Mouse (Mus musculus): ENCODE data around the gene Catip. TPM values are rescaled to one million over a fixed set of nuclear protein-coding genes. Genes with fewer than 3 reads are reported as not detected.
"Not testable (repeated sequence)": the region's sequence is repeated elsewhere in the genome, so short reads cannot be mapped to it uniquely, and the experiment has no call there.

The Catip gene
- polyA plus RNA-seq, 1 experiment, result 25.9 TPM

GRCm38 (mm10) chr1:74395290-74395689, 33.4 kb downstream of the Catip start:
- Histone ChIP-seq H3K36me3 (ENCODE audit: control insufficient read depth, insufficient read depth, low read length) (no peaks in the 10 kb centered on the region), H3K4me3 (ENCODE audit: control insufficient read depth, low read depth, low read length) (no peak overlapping the region), H3K27me3 (ENCODE audit: control insufficient read depth, insufficient read depth, low read length) (no peaks in the 10 kb centered on the region), H3K27ac (ENCODE audit: control insufficient read depth, insufficient read depth, low read depth, low read length) (no peak overlapping the region), H3K4me1 (ENCODE audit: control insufficient read depth, insufficient read depth, low read length) (peaks cover 12% of the 10 kb centered on the region)
- TF ChIP-seq CTCF (IDR thresholded peaks at IDR 0.05; ENCODE audit: control insufficient read depth, insufficient read depth, insufficient replicate concordance, low read depth, low read length) (no peak), POLR2A (IDR thresholded peaks at IDR 0.05; ENCODE audit: control insufficient read depth, low read depth, low read length) (no peak)

GRCm38 (mm10) chr1:74396456-74397222, 34.7 kb downstream of the Catip start:
- peak overlapping the region; percentile 63 for H3K4me3 ChIP-seq (ENCODE audit: control insufficient read depth, low read depth, low read length)
- H3K27me3 ChIP-seq (ENCODE audit: control insufficient read depth, insufficient read depth, low read length); H3K36me3 ChIP-seq (ENCODE audit: control insufficient read depth, insufficient read depth, low read length): not testable (repeated sequence)
- peaks cover 11% of the 10 kb centered on the region for H3K4me1 ChIP-seq (ENCODE audit: control insufficient read depth, insufficient read depth, low read length)
- peak overlapping the region; percentile 71 for H3K27ac ChIP-seq (ENCODE audit: control insufficient read depth, insufficient read depth, low read depth, low read length)

GRCm38 (mm10) chr1:74397268-74397918, 35.5 kb downstream of the Catip start:
- Histone ChIP-seq H3K4me3 (ENCODE audit: control insufficient read depth, low read depth, low read length) (peak overlapping the region; percentile 63), H3K4me1 (ENCODE audit: control insufficient read depth, insufficient read depth, low read length) (peaks cover 7% of the 10 kb centered on the region), H3K27ac (ENCODE audit: control insufficient read depth, insufficient read depth, low read depth, low read length) (peak overlapping the region; percentile 71), H3K27me3 (ENCODE audit: control insufficient read depth, insufficient read depth, low read length) (no peaks in the 10 kb centered on the region), H3K36me3 (ENCODE audit: control insufficient read depth, insufficient read depth, low read length) (no peaks in the 10 kb centered on the region)
- TF ChIP-seq POLR2A (IDR thresholded peaks at IDR 0.05; ENCODE audit: control insufficient read depth, low read depth, low read length) (no peak; the same call in 1 of the 2 replicates), CTCF (IDR thresholded peaks at IDR 0.05; ENCODE audit: control insufficient read depth, insufficient read depth, insufficient replicate concordance, low read depth, low read length) (peak; percentile 58; the same call in 1 of the 2 replicates)

- Histone ChIP-seq H3K4me3 (ENCODE audit: control insufficient read depth, low read depth, low read length) (peak overlapping the region; percentile 63), H3K4me1 (ENCODE audit: control insufficient read depth, insufficient read depth, low read length) (peaks cover 4% of the 10 kb centered on the region), H3K27ac (ENCODE audit: control insufficient read depth, insufficient read depth, low read depth, low read length) (peak overlapping the region; percentile 27), H3K27me3 (ENCODE audit: control insufficient read depth, insufficient read depth, low read length) (no peaks in the 10 kb centered on the region), H3K36me3 (ENCODE audit: control insufficient read depth, insufficient read depth, low read length) (no peaks in the 10 kb centered on the region)
- 0 out of 2 replicates have a peak, but pooled peaks have one; percentile 31 for TF ChIP-seq POLR2A (IDR thresholded peaks at IDR 0.05; ENCODE audit: control insufficient read depth, low read depth, low read length)
- TF ChIP-seq CTCF (IDR thresholded peaks at IDR 0.05; ENCODE audit: control insufficient read depth, insufficient read depth, insufficient replicate concordance, low read depth, low read length), result no peak
Measured at GRCm38 (mm10) chr1:74397919-74398451, 36.1 kb downstream of the Catip start.

GRCm38 (mm10) chr1:74400531-74400930, 38.6 kb downstream of the Catip start:
- Histone ChIP-seq H3K4me1 (ENCODE audit: control insufficient read depth, insufficient read depth, low read length) (peaks cover 4% of the 10 kb centered on the region), H3K36me3 (ENCODE audit: control insufficient read depth, insufficient read depth, low read length) (no peaks in the 10 kb centered on the region)
- TF ChIP-seq POLR2A (IDR thresholded peaks at IDR 0.05; ENCODE audit: control insufficient read depth, low read depth, low read length), result no peak
- TF ChIP-seq CTCF (IDR thresholded peaks at IDR 0.05; ENCODE audit: control insufficient read depth, insufficient read depth, insufficient replicate concordance, low read depth, low read length), result no peak

GRCm38 (mm10) chr1:74401015-74401702, 39.3 kb downstream of the Catip start:
- TF ChIP-seq CTCF (IDR thresholded peaks at IDR 0.05; ENCODE audit: control insufficient read depth, insufficient read depth, insufficient replicate concordance, low read depth, low read length) (no peak), POLR2A (IDR thresholded peaks at IDR 0.05; ENCODE audit: control insufficient read depth, low read depth, low read length) (no peak)
- Histone ChIP-seq H3K27ac (ENCODE audit: control insufficient read depth, insufficient read depth, low read depth, low read length) (no peak overlapping the region), H3K27me3 (ENCODE audit: control insufficient read depth, insufficient read depth, low read length) (no peaks in the 10 kb centered on the region), H3K36me3 (ENCODE audit: control insufficient read depth, insufficient read depth, low read length) (no peaks in the 10 kb centered on the region), H3K4me3 (ENCODE audit: control insufficient read depth, low read depth, low read length) (no peak overlapping the region), H3K4me1 (ENCODE audit: control insufficient read depth, insufficient read depth, low read length) (peaks cover 4% of the 10 kb centered on the region)

More at GRCm38 (mm10) chr1:74400531-74400930, 38.6 kb downstream of the Catip start:
- H3K4me3 ChIP-seq (ENCODE audit: control insufficient read depth, low read depth, low read length), result no peak overlapping the region
- H3K27ac ChIP-seq (ENCODE audit: control insufficient read depth, insufficient read depth, low read depth, low read length), result no peak overlapping the region
- no peaks in the 10 kb centered on the region for H3K27me3 ChIP-seq (ENCODE audit: control insufficient read depth, insufficient read depth, low read length)

GRCm38 (mm10) chr1:74404206-74404605, 42.3 kb downstream of the Catip start:
- TF ChIP-seq CTCF (IDR thresholded peaks at IDR 0.05; ENCODE audit: control insufficient read depth, insufficient read depth, insufficient replicate concordance, low read depth, low read length), result no peak
- no peak for TF ChIP-seq POLR2A (IDR thresholded peaks at IDR 0.05; ENCODE audit: control insufficient read depth, low read depth, low read length)
- Histone ChIP-seq H3K4me1 (ENCODE audit: control insufficient read depth, insufficient read depth, low read length) (peaks cover 3% of the 10 kb centered on the region), H3K4me3 (ENCODE audit: control insufficient read depth, low read depth, low read length) (no peak overlapping the region), H3K27me3 (ENCODE audit: control insufficient read depth, insufficient read depth, low read length) (no peaks in the 10 kb centered on the region), H3K36me3 (ENCODE audit: control insufficient read depth, insufficient read depth, low read length) (no peaks in the 10 kb centered on the region), H3K27ac (ENCODE audit: control insufficient read depth, insufficient read depth, low read depth, low read length) (no peak overlapping the region)

Data from testis, adult 2 months (tissue).